18 mouse cellular contexts compared by ENCODE assay signal in genomic region chr16:46097421-46097820, GRCm38 (mm10). TPM values are rescaled to one million over a fixed set of nuclear protein-coding genes. Genes with fewer than 3 reads are reported as not detected.
DNase-seq lines count a peak whose midpoint lies in the region; ATAC-seq and TF ChIP-seq lines count a peak whose summit lies in the region.
"Had no signal": no experiment of that assay in that cellular context is flagged by ENCODE, and none has a peak within 500 bp of the region (broad histone marks: within the 10 kb centered on the region; RNA-seq: fewer than 3 reads in every experiment).

No protein-coding gene starts in this region.

- no peaks in the 10 kb centered on the region; the same call in 1 of the 2 replicates for H3K27me3 ChIP-seq in hindbrain, embryonic 16.5 days (replicated peaks; ENCODE audit: control insufficient read depth, insufficient read depth, low read length)
- no peaks in the 10 kb centered on the region for H3K27me3 ChIP-seq in hindbrain, embryonic 14.5 days (ENCODE audit: control insufficient read depth, insufficient read depth, low read length)
- no peaks in the 10 kb centered on the region for H3K27me3 ChIP-seq in thymus, adult 2 months (ENCODE audit: control insufficient read depth, insufficient read depth, low read length)
- H3K27me3 ChIP-seq: heart, embryonic 13.5 days; hindbrain, embryonic 15.5 days; limb, embryonic 13.5 days; midbrain, embryonic 13.5 days had no signal

- TF ChIP-seq POLR2A in thymus, adult 2 months (IDR thresholded peaks at IDR 0.05; ENCODE audit: control insufficient read depth, extremely low read depth, insufficient read depth, low read length, poor library complexity) = no peak

- no peak overlapping the region for H3K27ac ChIP-seq in hindbrain, embryonic 16.5 days (ENCODE audit: low read depth, low read length)
- H3K27ac ChIP-seq in hindbrain, embryonic 14.5 days = no peak overlapping the region
- H3K27ac ChIP-seq in thymus, adult 2 months (ENCODE audit: control insufficient read depth, insufficient read depth, low read length) = no peak overlapping the region
- H3K27ac ChIP-seq: heart, embryonic 13.5 days; hindbrain, embryonic 15.5 days; left cerebral cortex, adult 2 months; limb, embryonic 13.5 days; midbrain, embryonic 13.5 days had no signal

- no peak overlapping the region for H3K4me2 ChIP-seq in hindbrain, embryonic 16.5 days (ENCODE audit: low read length)
- H3K4me2 ChIP-seq in hindbrain, embryonic 14.5 days (replicated peaks) = no peak overlapping the region
- H3K4me2 ChIP-seq: heart, embryonic 13.5 days; hindbrain, embryonic 15.5 days; limb, embryonic 13.5 days; midbrain, embryonic 13.5 days had no signal

- no peak overlapping the region for H3K9ac ChIP-seq in hindbrain, embryonic 16.5 days (ENCODE audit: low read depth, low read length)
- no peak overlapping the region for H3K9ac ChIP-seq in hindbrain, embryonic 14.5 days
- H3K9ac ChIP-seq: heart, embryonic 13.5 days; hindbrain, embryonic 15.5 days; limb, embryonic 13.5 days; midbrain, embryonic 13.5 days had no signal

- no peak for DNase-seq in hindbrain, embryonic 14.5 days (ENCODE audit: low spot score)
- DNase-seq in 3T3-L1 (ENCODE audit: low read depth, low spot score) (peak; percentile 82), NIH3T3 (ENCODE audit: low read depth) (peak; percentile 88)
- DNase-seq in gastrocnemius, adult 8-10 months (ENCODE audit: low spot score in 2 of 2) = peak; percentile 13 to 21
- DNase-seq in thymus, adult 2 months = no peak
- no peak for DNase-seq in cerebellum, adult 18-20 months
- DNase-seq: adrenal gland, postnatal 14 days; cerebellum, postnatal 25 days; kidney, adult 9 months; lung, adult 18-20 months; right cerebral cortex, postnatal 14 days had no signal

- H3K9me3 ChIP-seq in hindbrain, embryonic 16.5 days (ENCODE audit: control insufficient read depth, low read length) = no peaks in the 10 kb centered on the region
- H3K9me3 ChIP-seq in hindbrain, embryonic 14.5 days (ENCODE audit: control insufficient read depth, low read length) = no peaks in the 10 kb centered on the region
- H3K9me3 ChIP-seq: heart, embryonic 13.5 days; hindbrain, embryonic 15.5 days; limb, embryonic 13.5 days; midbrain, embryonic 13.5 days had no signal

- no peaks in the 10 kb centered on the region for H3K36me3 ChIP-seq in hindbrain, embryonic 16.5 days (ENCODE audit: control insufficient read depth, insufficient read depth, low read length)
- H3K36me3 ChIP-seq in hindbrain, embryonic 14.5 days (replicated peaks; ENCODE audit: control insufficient read depth, insufficient read depth) = no peaks in the 10 kb centered on the region
- H3K36me3 ChIP-seq in thymus, adult 2 months (ENCODE audit: control insufficient read depth, insufficient read depth, low read length) = peaks cover 33% of the 10 kb centered on the region
- H3K36me3 ChIP-seq: heart, embryonic 13.5 days; hindbrain, embryonic 15.5 days; limb, embryonic 13.5 days; midbrain, embryonic 13.5 days had no signal

- peak; percentile 9; the same call in 1 of the 2 replicates for ATAC-seq in hindbrain, embryonic 16.5 days
- ATAC-seq in hindbrain, embryonic 14.5 days (ENCODE audit: low FRiP score) = no peak
- ATAC-seq: midbrain, embryonic 13.5 days had no signal

- 52% methylated on average over 9 of the region's 9 CpGs for WGBS in hindbrain, embryonic 16.5 days
- 55% methylated on average over 9 of the region's 9 CpGs for WGBS in hindbrain, embryonic 14.5 days
- 90% methylated on average over 9 of the region's 9 CpGs for WGBS in thymus, adult 2 months

- no peak for TF ChIP-seq CTCF in thymus, adult 2 months (IDR thresholded peaks at IDR 0.05; ENCODE audit: borderline replicate concordance, control insufficient read depth, extremely low read depth, insufficient read depth, low read length, poor library complexity)

- no peak overlapping the region for H3K4me3 ChIP-seq in hindbrain, embryonic 16.5 days (ENCODE audit: low read length)
- H3K4me3 ChIP-seq in hindbrain, embryonic 14.5 days (replicated peaks; ENCODE audit: low read length) = no peak overlapping the region
- H3K4me3 ChIP-seq in thymus, adult 2 months (ENCODE audit: control insufficient read depth, insufficient read depth, low read length) = no peak overlapping the region
- H3K4me3 ChIP-seq: heart, embryonic 13.5 days; hindbrain, embryonic 15.5 days; left cerebral cortex, adult 2 months; limb, embryonic 13.5 days; midbrain, embryonic 13.5 days had no signal

- H3K4me1 ChIP-seq in hindbrain, embryonic 16.5 days (ENCODE audit: control insufficient read depth, insufficient read depth, low read depth, low read length) = no peaks in the 10 kb centered on the region
- H3K4me1 ChIP-seq in hindbrain, embryonic 14.5 days (replicated peaks; ENCODE audit: control insufficient read depth, insufficient read depth, low read length) = no peaks in the 10 kb centered on the region
- H3K4me1 ChIP-seq in thymus, adult 2 months (replicated peaks; ENCODE audit: control insufficient read depth, insufficient read depth, low read length) = peaks cover 2% of the 10 kb centered on the region
- H3K4me1 ChIP-seq: midbrain, embryonic 13.5 days had no signal

RNA-seq across cellular contexts. Expression of gene Cd96, which starts 22.6 kb away (rescaled TPM):
- 0.06 TPM in 2 replicates for polyA plus RNA-seq in hindbrain, embryonic 16.5 days (2015; fragmentation: Nextera tagmentation; extraction: Ambion mirVana)
- polyA plus RNA-seq in hindbrain, embryonic 14.5 days (2014; fragmentation: Nextera tagmentation; extraction: Ambion mirVana) = 0.09 TPM in 1 of 2 replicates, not detected in the other
- total RNA-seq in gastrocnemius, adult 8-10 months (2022) = not detected
- 39.6 and 47.6 TPM in 2 replicates for polyA plus RNA-seq in thymus, adult 2 months (2012; rRNA removed)
- total RNA-seq: adrenal gland, postnatal 14 days had no signal
- polyA plus RNA-seq: embryonic facial prominence, embryonic 11.5 days; hindbrain, embryonic 15.5 days; midbrain, embryonic 13.5 days had no signal

RNA-seq across cellular contexts. Expression of gene Gm4737, which starts 57.5 kb away (rescaled TPM):
- polyA plus RNA-seq in hindbrain, embryonic 16.5 days (2015; fragmentation: Nextera tagmentation; extraction: Ambion mirVana) = 2.0 and 4.1 TPM in 2 replicates
- polyA plus RNA-seq in hindbrain, embryonic 14.5 days (2014; fragmentation: Nextera tagmentation; extraction: Ambion mirVana) = 3.0 and 3.3 TPM in 2 replicates
- 10 to 100 TPM; 12.8 to 16.3 (median 15.0) TPM for total RNA-seq in gastrocnemius, adult 8-10 months (2022)
- 24.6 and 34.6 TPM in 2 replicates for polyA plus RNA-seq in thymus, adult 2 months (2012; rRNA removed)

Comparison
In these comparisons a context has a peak if more than half of its experiments do, and no peak if none do; other contexts are left out.
1. DNase-seq: peak in 3T3-L1 (single experiment), NIH3T3 (single experiment) and gastrocnemius, adult 8-10 months (2 of 2); none in hindbrain, embryonic 14.5 days (single experiment), thymus, adult 2 months (single experiment) and cerebellum, adult 18-20 months (0 of 2).
2. RNA of gene Cd96, which starts 22.6 kb away (polyA plus RNA-seq): 39.6 to 47.6 TPM in thymus, adult 2 months; 0.06 TPM in hindbrain, embryonic 16.5 days and 0.09 TPM in hindbrain, embryonic 14.5 days; every median in the first group is over 10 times any median in the second.